Mouse (Mus musculus): ENCODE data around the gene Smarca1.

- TF ChIP-seq CTCF (conservative IDR thresholded peaks at IDR 0.05; ENCODE audit: low read length) (no peak), NANOG (IDR thresholded peaks at IDR 0.05; ENCODE audit: borderline replicate concordance, low read length) (no peak), POU5F1 (IDR thresholded peaks at IDR 0.05; ENCODE audit: borderline replicate concordance, low read length) (no peak)
These were observed 34.2 kb downstream of the Smarca1 start for GRCm38 (mm10) chrX:47858544-47858943.
